Mouse (Mus musculus): ENCODE data around the gene Exoc5.
A peak's percentile ranks its signal among the peaks of the same experiment; 100 is the strongest.
"Not testable (repeated sequence)": the region's sequence is repeated elsewhere in the genome, so short reads cannot be mapped to it uniquely, and the experiment has no call there.

Exoc5 gene

DNA sequence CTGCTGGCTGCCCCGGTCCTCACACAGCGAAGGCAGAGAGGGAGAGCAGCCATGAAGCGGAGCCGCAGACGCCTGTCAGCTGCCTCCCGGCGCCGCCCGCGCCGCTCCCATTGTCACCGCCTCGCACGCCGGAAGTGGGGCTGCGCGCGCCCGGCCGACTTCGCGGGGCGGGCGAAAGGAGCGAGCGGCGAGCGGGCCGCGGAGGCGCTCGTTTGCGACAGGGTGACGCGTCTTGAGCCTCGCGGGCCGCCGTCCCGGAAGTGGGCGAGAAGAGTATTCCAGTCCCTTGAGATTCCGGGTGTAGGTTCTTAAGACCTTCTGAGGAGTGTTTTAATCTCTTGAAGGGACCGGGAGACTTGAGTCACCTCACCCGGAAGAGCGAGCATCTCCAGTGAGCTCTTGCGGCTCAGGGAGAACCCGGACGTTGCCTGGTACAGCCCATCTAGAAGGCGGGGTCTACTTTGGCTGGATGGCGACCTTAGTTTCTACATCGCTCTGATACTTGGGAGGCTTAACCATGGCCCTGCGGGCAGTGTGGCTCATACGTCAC, at the start of gene Exoc5:
Gene Exoc5 (minus strand): TSS at position 380 of the 550 bp plus-strand sequence.
- DNase-seq (ENCODE audit: extremely low spot score, low spot score), result peak; percentile 96

DNA sequence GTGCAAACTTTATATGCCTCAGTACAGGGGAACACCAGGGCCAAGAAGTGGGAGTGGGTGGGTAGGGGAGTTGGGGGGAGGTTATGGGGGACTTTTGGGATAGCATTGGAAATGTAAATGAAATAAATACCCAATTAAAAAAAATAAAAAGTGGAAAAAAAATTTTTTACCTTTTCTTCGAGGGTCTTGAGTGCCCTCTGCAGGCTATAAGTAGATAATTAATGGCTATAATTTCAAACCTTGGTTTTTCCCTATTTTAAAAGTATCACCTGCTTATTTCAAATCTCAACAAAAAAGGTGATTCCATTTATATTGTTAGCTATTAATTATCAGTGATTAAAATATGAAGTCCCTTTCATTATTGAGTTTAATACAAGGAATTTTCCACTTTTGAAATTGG, 25.3 kb upstream of the Exoc5 start:
- DNase-seq (ENCODE audit: extremely low spot score, low spot score), result not testable (repeated sequence)

- no peak for DNase-seq (ENCODE audit: extremely low spot score, low spot score)
These were observed 24.8 kb upstream of the Exoc5 start for GRCm38 (mm10) chr14:49091277-49091676.

GRCm38 (mm10) chr14:49090102-49090501, 23.6 kb upstream of the Exoc5 start:
- no peak for DNase-seq (ENCODE audit: extremely low spot score, low spot score)

- DNase-seq (ENCODE audit: extremely low spot score, low spot score), result no peak
These were observed 23.1 kb upstream of the Exoc5 start for GRCm38 (mm10) chr14:49089461-49090058.

- DNase-seq (ENCODE audit: extremely low spot score, low spot score), result no peak
These were observed 21.9 kb upstream of the Exoc5 start for GRCm38 (mm10) chr14:49088155-49089048.

DNA sequence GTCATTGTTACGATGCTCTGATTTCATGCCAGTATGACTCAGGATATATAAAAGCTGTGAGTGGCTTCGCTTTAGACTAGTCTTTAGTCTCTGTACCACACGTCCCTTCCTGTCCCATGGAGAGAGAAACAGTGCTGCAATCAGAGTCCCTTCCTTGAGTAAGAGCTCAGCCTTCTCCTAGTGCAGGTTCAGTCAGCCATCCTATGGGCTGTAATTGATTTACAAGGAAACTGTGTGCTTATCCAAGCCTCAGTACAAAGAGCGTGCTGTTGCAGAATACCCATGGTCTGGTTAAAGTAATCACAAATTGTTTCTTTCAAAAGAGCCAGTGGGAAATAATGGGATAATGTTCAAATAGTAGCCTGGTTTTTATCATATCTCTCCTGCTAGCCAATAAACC, 20.1 kb upstream of the Exoc5 start:
- no peak for DNase-seq (ENCODE audit: extremely low spot score, low spot score)

GRCm38 (mm10) chr14:49078820-49079219, 12.4 kb upstream of the Exoc5 start:
- no peak for DNase-seq (ENCODE audit: extremely low spot score, low spot score)

DNA sequence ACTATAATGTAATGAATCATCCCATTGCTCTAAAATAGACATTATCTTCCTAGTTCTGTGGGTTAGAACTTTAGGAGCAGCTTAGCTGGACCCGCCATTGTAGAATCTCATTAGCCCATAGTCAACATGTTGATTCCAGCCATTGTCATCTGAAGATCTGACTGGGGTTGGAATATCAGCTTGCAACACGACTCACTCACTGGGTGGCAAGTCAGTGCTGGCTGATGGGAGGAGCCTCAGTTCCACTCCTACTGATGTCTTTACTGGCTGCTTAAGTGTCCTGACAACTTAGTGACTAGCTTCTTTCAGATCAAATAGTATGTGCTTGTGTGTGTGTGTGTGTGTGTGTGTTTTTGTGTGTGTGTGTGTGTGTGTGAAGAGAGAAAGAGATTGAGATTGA, 7.9 kb upstream of the Exoc5 start:
- no peak for DNase-seq (ENCODE audit: extremely low spot score, low spot score)

DNA sequence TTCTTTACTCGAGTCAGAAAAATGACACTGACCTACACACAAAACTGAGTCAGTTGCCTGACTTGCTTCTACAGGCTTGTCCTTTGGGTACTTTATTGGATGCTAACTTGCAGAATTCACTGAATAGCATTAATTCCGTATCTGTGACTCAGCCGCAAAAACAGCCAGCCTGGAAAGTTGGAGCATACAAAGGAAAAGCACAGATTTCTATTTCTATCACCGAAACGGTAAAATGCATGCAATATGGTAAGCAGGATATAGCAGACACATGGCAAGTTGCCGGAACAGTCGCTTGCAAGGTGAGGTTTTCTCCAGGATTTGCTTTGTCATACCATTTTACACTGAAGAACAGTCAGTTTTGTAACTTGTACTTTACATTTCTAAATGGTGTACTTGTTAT, 7.4 kb upstream of the Exoc5 start:
- no peak for DNase-seq (ENCODE audit: extremely low spot score, low spot score)

DNA sequence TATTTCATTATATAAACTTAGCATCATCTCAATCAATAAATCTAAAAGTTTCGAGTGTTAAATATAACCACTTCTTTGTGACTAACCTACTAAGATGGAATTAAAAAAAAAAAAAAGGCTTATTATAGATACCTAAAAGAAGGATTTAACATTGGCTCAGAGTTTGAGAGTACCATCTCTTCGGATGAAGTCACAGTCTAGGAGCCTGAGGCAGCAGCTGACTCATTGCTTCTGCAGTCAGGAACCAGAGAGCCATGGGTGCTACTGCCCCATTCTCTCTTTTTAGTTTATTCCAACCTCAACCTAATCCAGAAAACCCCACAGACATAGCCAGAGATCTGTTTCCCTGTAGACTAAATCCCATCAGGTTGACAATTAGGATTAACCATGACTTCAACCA, 6.4 kb upstream of the Exoc5 start:
- DNase-seq (ENCODE audit: extremely low spot score, low spot score), result no peak

DNA sequence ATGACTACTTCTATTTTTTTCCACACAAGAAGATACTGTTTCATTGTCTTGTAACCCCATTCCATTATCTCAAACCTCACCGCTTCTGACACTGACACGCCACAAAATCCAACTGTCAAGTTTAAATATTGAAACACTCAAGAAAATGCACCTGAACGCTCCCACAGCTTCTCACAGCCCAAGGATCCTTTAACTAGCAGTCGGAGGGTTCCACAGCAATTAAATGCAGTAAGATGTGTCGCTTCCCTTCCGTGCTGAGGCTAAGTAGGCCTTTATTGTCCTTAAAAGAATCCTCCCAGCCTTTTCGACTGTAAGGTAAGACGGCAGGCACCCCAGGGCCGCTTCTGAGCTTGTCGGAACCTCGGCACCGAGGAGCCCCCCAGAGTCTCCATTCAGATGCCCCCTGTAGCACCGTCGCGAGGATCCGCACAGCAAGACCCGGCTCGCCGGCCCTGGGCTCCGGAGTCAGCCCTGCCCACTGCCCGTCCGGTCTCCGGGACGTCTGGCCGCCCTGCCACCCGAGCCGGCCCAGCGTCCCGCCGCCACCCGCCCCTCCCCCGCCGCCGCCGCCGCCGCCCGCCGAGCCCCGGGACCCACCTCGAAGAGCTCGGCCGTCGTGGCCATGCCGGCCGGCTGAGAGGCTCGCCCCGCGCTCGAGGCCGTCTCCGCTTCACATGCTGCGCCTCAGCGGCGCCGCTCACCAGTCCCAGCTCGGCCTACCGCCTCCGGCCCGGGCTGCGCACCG, 752 bp downstream of the Exoc5 start, which contains the start of gene Ap5m1:
Gene Ap5m1 (plus strand): TSS at position 569 of the 745 bp plus-strand sequence.
- no peak for DNase-seq (ENCODE audit: extremely low spot score, low spot score)

DNA sequence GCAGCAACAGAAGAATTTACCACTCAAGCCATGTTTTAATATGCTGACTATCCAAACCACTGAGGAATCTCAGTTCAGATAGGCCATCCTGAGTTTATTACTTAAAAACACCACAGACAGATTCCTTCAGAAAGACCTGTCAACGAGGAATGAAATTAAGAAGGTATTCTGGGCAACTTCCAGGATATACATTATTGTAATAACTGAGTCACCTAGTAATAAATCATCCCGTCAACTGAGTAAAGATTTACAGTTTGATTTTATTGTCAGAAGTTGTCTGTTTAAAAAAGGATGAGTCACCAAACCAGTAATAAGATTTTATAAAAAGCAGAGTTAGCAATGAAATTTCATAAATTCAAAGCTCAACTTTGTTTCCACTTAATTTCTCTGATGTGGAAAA, 2.6 kb downstream of the Exoc5 start:
- no peak for DNase-seq (ENCODE audit: extremely low spot score, low spot score)

DNA sequence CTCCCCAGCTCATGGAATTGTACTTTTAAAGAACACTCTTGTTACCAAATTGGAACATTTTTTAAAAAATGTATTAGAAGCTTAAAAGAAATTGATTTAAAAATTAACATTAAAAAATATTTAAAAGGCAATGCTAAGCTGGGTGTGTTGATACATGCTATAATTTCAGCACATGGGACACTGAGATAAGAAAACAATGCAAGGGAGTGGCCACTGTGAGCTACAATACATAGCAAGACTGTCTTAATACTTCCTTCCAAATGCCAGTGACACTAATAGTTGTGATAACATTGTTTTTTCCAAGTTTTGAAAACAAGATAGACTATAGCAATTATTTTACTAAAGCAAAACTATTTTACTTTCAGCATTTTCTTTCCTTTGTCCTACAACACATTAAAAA, 17.0 kb downstream of the Exoc5 start:
- no peak for DNase-seq (ENCODE audit: extremely low spot score, low spot score)

DNA sequence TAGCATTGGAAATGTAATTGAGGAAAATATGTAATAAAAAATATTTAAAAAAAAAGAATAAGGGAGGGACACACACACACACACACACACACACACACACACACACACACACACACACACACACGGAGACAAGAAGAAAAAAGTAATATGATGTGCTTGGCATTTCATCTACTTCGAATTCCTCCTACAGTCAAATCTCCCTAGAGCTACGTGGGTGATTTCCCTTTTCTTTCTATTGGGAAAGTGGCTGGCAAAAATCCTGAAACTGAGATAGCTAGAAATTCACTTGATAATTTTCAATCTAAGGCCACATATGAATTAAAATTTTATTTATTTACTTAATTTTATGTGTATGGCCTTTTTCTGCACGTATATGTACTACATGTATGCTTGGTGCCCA, 20.8 kb downstream of the Exoc5 start:
- no peak for DNase-seq (ENCODE audit: extremely low spot score, low spot score)

DNA sequence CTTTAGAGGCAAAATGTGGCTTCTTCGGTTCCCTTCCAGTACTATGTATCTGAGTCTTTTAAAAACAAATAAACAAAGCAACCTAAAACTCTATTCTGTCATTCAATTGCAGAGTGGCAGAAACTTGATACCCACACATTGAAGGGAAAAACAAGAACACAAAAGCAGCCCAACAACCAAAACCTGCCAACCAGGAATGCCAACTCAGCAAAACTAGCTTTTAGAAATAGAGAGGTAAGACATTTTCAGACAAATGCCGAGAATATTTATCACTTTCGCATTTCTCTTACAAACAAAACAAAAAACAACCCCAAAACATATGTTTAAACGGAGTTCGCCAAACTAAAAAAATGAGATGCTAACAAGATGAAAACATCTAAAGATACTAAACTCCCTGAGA, 37.5 kb downstream of the Exoc5 start:
- no peak for DNase-seq (ENCODE audit: extremely low spot score, low spot score)

DNA sequence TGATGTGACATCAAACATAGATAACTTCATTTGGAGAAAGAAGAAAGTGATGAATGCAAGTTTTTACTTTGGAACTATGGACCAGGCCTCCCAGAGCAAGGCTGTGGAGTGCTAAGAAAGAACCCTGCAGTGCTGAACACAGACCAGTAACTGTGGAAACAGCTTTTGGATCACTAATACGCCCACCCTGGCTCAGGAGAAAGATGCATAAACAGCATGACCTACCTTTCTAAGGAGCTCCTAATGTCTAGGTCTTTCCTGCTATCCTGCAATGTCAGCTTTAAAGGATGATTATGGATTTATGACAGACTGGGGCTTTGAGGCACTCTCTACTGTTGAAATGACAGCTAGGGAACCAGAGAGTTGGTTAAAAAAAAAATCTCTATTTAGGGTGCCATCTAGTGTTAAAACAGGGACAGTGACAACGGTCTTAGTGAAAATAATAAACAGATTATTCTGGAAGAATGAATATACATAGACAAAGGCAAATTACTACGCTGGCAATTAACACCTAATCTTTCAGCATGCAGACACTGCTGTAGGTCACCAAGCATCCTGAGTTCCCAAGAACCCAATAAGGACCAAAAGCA, 38.6 kb downstream of the Exoc5 start:
- no peak for DNase-seq (ENCODE audit: extremely low spot score, low spot score)

DNA sequence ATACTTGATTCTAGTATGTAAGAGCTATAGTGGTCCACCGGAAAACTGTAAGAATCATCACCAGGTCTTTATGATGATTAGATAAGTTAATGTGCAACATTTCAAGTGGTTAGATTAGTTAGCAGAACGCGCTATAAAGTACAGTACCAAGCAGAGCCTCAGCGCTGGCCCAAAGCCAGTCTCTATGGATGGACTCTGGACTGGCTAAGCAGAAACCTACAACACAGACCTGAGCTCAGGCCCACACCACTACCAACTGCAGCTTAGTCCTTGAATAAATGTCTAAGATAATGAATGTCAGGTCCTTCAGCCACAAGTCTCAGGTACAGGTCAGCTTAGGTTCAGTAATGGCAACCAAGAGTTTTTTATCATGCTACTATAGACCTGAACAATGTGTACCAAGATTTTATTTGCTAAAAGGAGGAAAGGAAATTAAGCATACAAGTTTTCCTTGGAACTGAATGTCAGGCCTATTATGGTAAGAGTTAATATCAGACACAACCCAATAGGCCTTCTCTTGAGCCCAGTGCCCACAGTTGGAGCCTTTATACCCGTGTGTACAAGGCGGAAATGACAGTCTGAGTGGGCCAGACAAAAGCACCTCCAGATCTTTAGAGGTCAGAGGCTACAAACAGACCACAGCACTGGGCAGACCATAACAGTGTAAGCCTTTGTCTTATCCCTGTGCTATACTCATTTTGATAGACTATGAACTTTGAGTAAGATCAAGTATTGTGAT, 39.2 kb downstream of the Exoc5 start:
- no peak for DNase-seq (ENCODE audit: extremely low spot score, low spot score)

- no peak for DNase-seq (ENCODE audit: extremely low spot score, low spot score)
These were observed 46.7 kb downstream of the Exoc5 start for GRCm38 (mm10) chr14:49019765-49020164.

GRCm38 (mm10) chr14:49008399-49009189, 57.9 kb downstream of the Exoc5 start:
- no peak for DNase-seq (ENCODE audit: extremely low spot score, low spot score)

Data from neural tube, embryonic 10.5 days (tissue).